Mouse (Mus musculus) embryonic facial prominence, embryonic 14.5 days (tissue): ENCODE results near the gene Lcorl. TPM values are rescaled to one million over a fixed set of nuclear protein-coding genes. Genes with fewer than 3 reads are reported as not detected.
A peak's percentile ranks its signal among the peaks of the same experiment; 100 is the strongest.

Experiments
- ATAC-seq: fragments of 200-750 bp; cut with Nextera tagmentation; 2 replicates; pipeline ENCODE4 v1.8.0; 2017; ENCODE audit warnings: low read depth, moderate number of reproducible peaks, moderate TSS enrichment
- DNase-seq: peaks from one replicate; pipeline ENCODE4 v3.0.0-alpha.2; 2015; ENCODE audit warnings: low spot score
- H3K27ac ChIP-seq: fragments of 300-500 bp; sonication (generic); replicated peaks from 2 replicates; pipeline ENCODE4 v1.5.1; 2014; ENCODE audit warnings: low read depth, mild to moderate bottlenecking, low read length, moderate library complexity
- H3K27me3 ChIP-seq: fragments of 300-500 bp; sonication (generic); replicated peaks from 2 replicates; pipeline ENCODE4 v1.6.1; 2014; ENCODE audit warnings: low read length; ENCODE audit not compliant: control insufficient read depth, insufficient read depth
- H3K36me3 ChIP-seq: fragments of 300-500 bp; sonication (generic); 2 replicates; pipeline ENCODE4 v1.6.1; 2014; ENCODE audit warnings: low read length, mixed read lengths; ENCODE audit not compliant: control insufficient read depth, insufficient read depth
- H3K4me1 ChIP-seq: fragments of 300-500 bp; sonication (generic); 2 replicates; pipeline ENCODE4 v1.6.1; 2014; ENCODE audit warnings: antibody characterized with exemption, low read length; ENCODE audit not compliant: control insufficient read depth, insufficient read depth
- H3K4me2 ChIP-seq: fragments of 300-500 bp; sonication (generic); 2 replicates; pipeline ENCODE4 v1.6.1; 2014; ENCODE audit warnings: low read depth, mild to moderate bottlenecking, low read length, moderate library complexity, mixed read lengths
- H3K4me3 ChIP-seq: fragments of 300-500 bp; sonication (generic); 2 replicates; pipeline ENCODE4 v1.5.1; 2014; ENCODE audit warnings: low read depth, mild to moderate bottlenecking, low read length
- H3K9ac ChIP-seq: fragments of 300-500 bp; sonication (generic); 2 replicates; pipeline ENCODE4 v1.6.1; 2014; ENCODE audit warnings: low read depth, mild to moderate bottlenecking, low read length, moderate library complexity, mixed read lengths
- H3K9me3 ChIP-seq: fragments of 300-500 bp; sonication (generic); 2 replicates; pipeline ENCODE4 v1.6.1; 2016; ENCODE audit warnings: low read length; ENCODE audit not compliant: control insufficient read depth
- WGBS: fragments of 180-500 bp; shearing (Covaris S2); extraction: QIAGEN DNeasy Blood & Tissue Kit; methylation state at CpG from one replicate; pipeline ENCODE4 v1.1.7; 2014; 5-methylcytosine and 5-hydroxymethylcytosine counted together
- polyA plus RNA-seq: library from polyadenylated mRNA; unstranded; fragments of >200 nt; fragmentation: Nextera tagmentation; extraction: Ambion mirVana; gene quantifications from 2 replicates; pipeline ENCODE4 v1.2.1, GENCODE M21; 2014

The Lcorl gene
- polyA plus RNA-seq, 1 experiment from 2014 or later = 22.0 TPM

GRCm38 (mm10) chr5:45686223-45686622 lies 171.2 kb downstream of the Lcorl start:
- ATAC-seq = no peak
- WGBS = 96% methylated on average over 3 of the region's 3 CpGs

GRCm38 (mm10) chr5:45685243-45685642 lies 172.2 kb downstream of the Lcorl start:
- H3K4me2 ChIP-seq = no peak overlapping the region
- no peaks in the 10 kb centered on the region for H3K4me1 ChIP-seq
- ATAC-seq = no peak
- H3K9ac ChIP-seq = no peak overlapping the region
- H3K27me3 ChIP-seq = no peaks in the 10 kb centered on the region
- H3K4me3 ChIP-seq = no peak overlapping the region
- H3K36me3 ChIP-seq = peaks cover 23% of the 10 kb centered on the region
- 97% methylated on average over 2 of the region's 2 CpGs for WGBS
- H3K27ac ChIP-seq = no peak overlapping the region
- no peaks in the 10 kb centered on the region for H3K9me3 ChIP-seq
- no peak for DNase-seq

More at GRCm38 (mm10) chr5:45686223-45686622, 171.2 kb downstream of the Lcorl start:
- Histone ChIP-seq H3K4me2 (no peak overlapping the region), H3K9me3 (no peaks in the 10 kb centered on the region), H3K9ac (no peak overlapping the region), H3K4me3 (no peak overlapping the region), H3K27ac (no peak overlapping the region), H3K4me1 (no peaks in the 10 kb centered on the region), H3K27me3 (no peaks in the 10 kb centered on the region), H3K36me3 (peaks cover 17% of the 10 kb centered on the region)
- no peak for DNase-seq

- Histone ChIP-seq H3K4me2 (no peak overlapping the region), H3K36me3 (peaks cover 23% of the 10 kb centered on the region), H3K27me3 (no peaks in the 10 kb centered on the region), H3K9ac (no peak overlapping the region), H3K27ac (no peak overlapping the region), H3K9me3 (no peaks in the 10 kb centered on the region), H3K4me1 (no peaks in the 10 kb centered on the region), H3K4me3 (no peak overlapping the region)
- no peak for DNase-seq
- ATAC-seq = no peak
- WGBS = 87% methylated on average over 1 of the region's 1 CpGs
Measured at GRCm38 (mm10) chr5:45683388-45683787, 174.0 kb downstream of the Lcorl start.

GRCm38 (mm10) chr5:45679955-45680354 lies 177.5 kb downstream of the Lcorl start:
- Histone ChIP-seq H3K27me3 (no peaks in the 10 kb centered on the region), H3K36me3 (peaks cover 40% of the 10 kb centered on the region), H3K4me3 (no peak overlapping the region), H3K9me3 (no peaks in the 10 kb centered on the region), H3K27ac (no peak overlapping the region), H3K4me1 (no peaks in the 10 kb centered on the region), H3K4me2 (no peak overlapping the region), H3K9ac (no peak overlapping the region)
- DNase-seq = no peak
- ATAC-seq = no peak

- Histone ChIP-seq H3K27me3 (no peaks in the 10 kb centered on the region), H3K4me3 (no peak overlapping the region), H3K4me2 (no peak overlapping the region), H3K9me3 (no peaks in the 10 kb centered on the region), H3K36me3 (peaks cover 39% of the 10 kb centered on the region), H3K9ac (no peak overlapping the region), H3K27ac (no peak overlapping the region), H3K4me1 (no peaks in the 10 kb centered on the region)
- DNase-seq (no peak), ATAC-seq (no peak)
- 75% methylated on average over 4 of the region's 4 CpGs for WGBS
Measured at GRCm38 (mm10) chr5:45677639-45678038, 179.8 kb downstream of the Lcorl start.

- Histone ChIP-seq H3K4me1 (no peaks in the 10 kb centered on the region), H3K9ac (no peak overlapping the region), H3K4me2 (no peak overlapping the region), H3K27ac (no peak overlapping the region), H3K4me3 (no peak overlapping the region), H3K36me3 (peaks cover 35% of the 10 kb centered on the region), H3K27me3 (no peaks in the 10 kb centered on the region), H3K9me3 (no peaks in the 10 kb centered on the region)
- DNase-seq = no peak
- no peak for ATAC-seq
- WGBS = 97% methylated on average over 1 of the region's 1 CpGs
Measured at GRCm38 (mm10) chr5:45675032-45675431, 182.4 kb downstream of the Lcorl start.

GRCm38 (mm10) chr5:45670894-45671494 lies 186.4 kb downstream of the Lcorl start:
- Histone ChIP-seq H3K9ac (peak overlapping the region; percentile 83; the same call in 1 of the 2 replicates), H3K4me3 (peak overlapping the region; percentile 77), H3K4me2 (peak overlapping the region; percentile 83), H3K36me3 (peaks cover 19% of the 10 kb centered on the region; the same call in 1 of the 2 replicates), H3K9me3 (no peaks in the 10 kb centered on the region), H3K27me3 (no peaks in the 10 kb centered on the region), H3K27ac (no peak overlapping the region), H3K4me1 (peaks cover 3% of the 10 kb centered on the region; the same call in 1 of the 2 replicates)
- 59% methylated on average over 5 of the region's 5 CpGs for WGBS
- DNase-seq (no peak), ATAC-seq (no peak)

- H3K4me3 ChIP-seq = peak overlapping the region; percentile 77
Measured at GRCm38 (mm10) chr5:45670280-45670670, 187.1 kb downstream of the Lcorl start.

More at GRCm38 (mm10) chr5:45670280-45670670, 187.1 kb downstream of the Lcorl start:
- under 1% methylated on average over 13 of the region's 13 CpGs for WGBS
- DNase-seq (peak; percentile 3), ATAC-seq (no peak)
- H3K4me2 ChIP-seq = peak overlapping the region; percentile 83
- peaks cover 14% of the 10 kb centered on the region; the same call in 1 of the 2 replicates for H3K36me3 ChIP-seq
- no peaks in the 10 kb centered on the region for H3K9me3 ChIP-seq
- H3K27ac ChIP-seq = peak overlapping the region; percentile 80
- H3K4me1 ChIP-seq = peaks cover 3% of the 10 kb centered on the region; the same call in 1 of the 2 replicates
- no peaks in the 10 kb centered on the region for H3K27me3 ChIP-seq
- peak overlapping the region; percentile 83 for H3K9ac ChIP-seq
